Mouse (Mus musculus) midbrain, embryonic 10.5 days (tissue): ENCODE data around the gene Fam213b. TPM values are rescaled to one million over a fixed set of nuclear protein-coding genes. Genes with fewer than 3 reads are reported as not detected.

Experiments used
- DNase-seq: peaks from one replicate; pipeline ENCODE4 v3.0.0-alpha.2; 2017; ENCODE audit warnings: low spot score
- H3K27ac ChIP-seq: fragments of 300-500 bp; sonication (generic); replicated peaks from 2 replicates; pipeline ENCODE4 v1.5.1; 2016; ENCODE audit warnings: mild to moderate bottlenecking
- H3K27me3 ChIP-seq: fragments of 300-500 bp; sonication (generic); 2 replicates; pipeline ENCODE4 v1.6.1; 2016; ENCODE audit warnings: low read depth, mild to moderate bottlenecking; ENCODE audit not compliant: poor library complexity, severe bottlenecking
- H3K36me3 ChIP-seq: fragments of 300-500 bp; sonication (generic); 2 replicates; pipeline ENCODE4 v1.6.1; 2016; ENCODE audit warnings: mild to moderate bottlenecking, moderate library complexity
- H3K4me1 ChIP-seq: fragments of 300-500 bp; sonication (generic); 2 replicates; pipeline ENCODE4 v1.6.1; 2016
- H3K4me3 ChIP-seq: fragments of 300-500 bp; sonication (generic); 2 replicates; pipeline ENCODE4 v1.5.1; 2016; ENCODE audit warnings: mild to moderate bottlenecking, moderate library complexity
- H3K9me3 ChIP-seq: fragments of 300-500 bp; sonication (generic); replicated peaks from 2 replicates; pipeline ENCODE4 v1.6.1; 2016; ENCODE audit warnings: mild to moderate bottlenecking
- WGBS: fragments of 180-500 bp; shearing (Covaris S2); methylation state at CpG from one replicate; pipeline ENCODE4 v1.1.7; 2016; 5-methylcytosine and 5-hydroxymethylcytosine counted together
- polyA plus RNA-seq: library from polyadenylated mRNA; unstranded; fragments of >200 nt; fragmentation: Nextera tagmentation; extraction: Ambion mirVana; gene quantifications from 2 replicates; pipeline ENCODE4 v1.2.1, GENCODE M21; 2016

The Fam213b gene
- polyA plus RNA-seq: 45.9 and 46.8 TPM in 2 replicates

- peaks cover 44% of the 10 kb centered on the region for H3K4me1 ChIP-seq
- peaks cover 17% of the 10 kb centered on the region; the same call in 1 of the 2 replicates for H3K36me3 ChIP-seq
- H3K9me3 ChIP-seq: peaks cover 7% of the 10 kb centered on the region; the same call in 1 of the 2 replicates
- WGBS: 3% methylated on average over 43 of the region's 43 CpGs
- peak within 1 kb of the TSS; percentile 72 for H3K4me3 ChIP-seq
- peak within 1 kb of the TSS; percentile 84 for H3K27ac ChIP-seq
- peaks cover 23% of the 10 kb centered on the region for H3K27me3 ChIP-seq
- DNase-seq: peak; percentile 92
Observed at GRCm38 (mm10) chr4:154898506-154899446, at the start of gene Fam213b. Gene Fam213b (minus strand): TSS chr4:154899135.

- Histone ChIP-seq H3K4me3 (peak overlapping the region; percentile 39), H3K27ac (peak overlapping the region; percentile 92), H3K4me1 (peaks cover 92% of the 10 kb centered on the region), H3K36me3 (no peaks in the 10 kb centered on the region), H3K9me3 (no peaks in the 10 kb centered on the region), H3K27me3 (peaks cover 47% of the 10 kb centered on the region)
- DNase-seq: peak; percentile 81
- 42% methylated on average over 14 of the region's 14 CpGs for WGBS
Observed at GRCm38 (mm10) chr4:154948066-154948939, 49.4 kb upstream of the Fam213b start.

GRCm38 (mm10) chr4:154946319-154946718 is 47.4 kb upstream of the Fam213b start:
- 0 out of 2 replicates have a peak, but pooled peaks cover 7% of the 10 kb centered on the region for H3K9me3 ChIP-seq
- H3K4me1 ChIP-seq: peaks cover 72% of the 10 kb centered on the region
- H3K4me3 ChIP-seq: peak overlapping the region; percentile 51
- H3K27me3 ChIP-seq: peaks cover 27% of the 10 kb centered on the region
- WGBS: 3% methylated on average over 8 of the region's 8 CpGs
- no peaks in the 10 kb centered on the region for H3K36me3 ChIP-seq
- peak overlapping the region; percentile 84 for H3K27ac ChIP-seq
- DNase-seq: peak; percentile 89

GRCm38 (mm10) chr4:154944121-154944590 is 45.2 kb upstream of the Fam213b start:
- WGBS: 30% methylated on average over 2 of the region's 2 CpGs
- Histone ChIP-seq H3K27ac (peak overlapping the region; percentile 61), H3K36me3 (no peaks in the 10 kb centered on the region), H3K27me3 (peaks cover 6% of the 10 kb centered on the region; the same call in 1 of the 2 replicates), H3K4me3 (peak overlapping the region; percentile 28; the same call in 1 of the 2 replicates), H3K4me1 (peaks cover 50% of the 10 kb centered on the region), H3K9me3 (0 out of 2 replicates have a peak, but pooled peaks cover 7% of the 10 kb centered on the region)
- peak; percentile 78 for DNase-seq

GRCm38 (mm10) chr4:154943323-154944039 is 44.5 kb upstream of the Fam213b start:
- Histone ChIP-seq H3K27ac (peak overlapping the region; percentile 61), H3K4me1 (peaks cover 44% of the 10 kb centered on the region), H3K27me3 (no peaks in the 10 kb centered on the region), H3K4me3 (peak overlapping the region; percentile 28; the same call in 1 of the 2 replicates), H3K36me3 (no peaks in the 10 kb centered on the region), H3K9me3 (0 out of 2 replicates have a peak, but pooled peaks cover 7% of the 10 kb centered on the region)
- 91% methylated on average over 6 of the region's 6 CpGs for WGBS
- DNase-seq: no peak

GRCm38 (mm10) chr4:154942632-154943322 is 43.8 kb upstream of the Fam213b start:
- 0 out of 2 replicates have a peak, but pooled peaks cover 7% of the 10 kb centered on the region for H3K9me3 ChIP-seq
- no peak overlapping the region for H3K4me3 ChIP-seq
- no peaks in the 10 kb centered on the region for H3K36me3 ChIP-seq
- 89% methylated on average over 10 of the region's 10 CpGs for WGBS
- H3K4me1 ChIP-seq: peaks cover 38% of the 10 kb centered on the region
- H3K27ac ChIP-seq: no peak overlapping the region
- no peak for DNase-seq
- H3K27me3 ChIP-seq: no peaks in the 10 kb centered on the region

- Histone ChIP-seq H3K27me3 (no peaks in the 10 kb centered on the region), H3K4me3 (no peak overlapping the region)
- 96% methylated on average over 5 of the region's 5 CpGs for WGBS
Observed at GRCm38 (mm10) chr4:154941831-154942230, 42.9 kb upstream of the Fam213b start.

GRCm38 (mm10) chr4:154940156-154940555 is 41.2 kb upstream of the Fam213b start:
- WGBS: 84% methylated on average over 2 of the region's 2 CpGs
- no peaks in the 10 kb centered on the region for H3K36me3 ChIP-seq
- no peak for DNase-seq

More at GRCm38 (mm10) chr4:154941831-154942230, 42.9 kb upstream of the Fam213b start:
- Histone ChIP-seq H3K36me3 (no peaks in the 10 kb centered on the region), H3K4me1 (peaks cover 32% of the 10 kb centered on the region), H3K9me3 (0 out of 2 replicates have a peak, but pooled peaks cover 7% of the 10 kb centered on the region), H3K27ac (no peak overlapping the region)
- DNase-seq: no peak

GRCm38 (mm10) chr4:154937746-154938145 is 38.8 kb upstream of the Fam213b start:
- no peaks in the 10 kb centered on the region for H3K27me3 ChIP-seq
- H3K4me3 ChIP-seq: no peak overlapping the region
- peaks cover 20% of the 10 kb centered on the region for H3K4me1 ChIP-seq
- H3K36me3 ChIP-seq: no peaks in the 10 kb centered on the region
- no peak for DNase-seq
- 74% methylated on average over 1 of the region's 1 CpGs for WGBS
- H3K9me3 ChIP-seq: 0 out of 2 replicates have a peak, but pooled peaks cover 7% of the 10 kb centered on the region
- H3K27ac ChIP-seq: no peak overlapping the region

More at GRCm38 (mm10) chr4:154940156-154940555, 41.2 kb upstream of the Fam213b start:
- Histone ChIP-seq H3K27ac (no peak overlapping the region), H3K4me3 (no peak overlapping the region), H3K4me1 (peaks cover 26% of the 10 kb centered on the region), H3K27me3 (no peaks in the 10 kb centered on the region), H3K9me3 (0 out of 2 replicates have a peak, but pooled peaks cover 7% of the 10 kb centered on the region)

- 57% methylated on average over 8 of the region's 8 CpGs for WGBS
- Histone ChIP-seq H3K36me3 (no peaks in the 10 kb centered on the region), H3K4me3 (no peak overlapping the region), H3K9me3 (no peaks in the 10 kb centered on the region), H3K27ac (peak overlapping the region; percentile 38), H3K27me3 (0 out of 2 replicates have a peak, but pooled peaks cover 4% of the 10 kb centered on the region), H3K4me1 (peaks cover 20% of the 10 kb centered on the region)
- no peak for DNase-seq
Observed at GRCm38 (mm10) chr4:154936542-154937255, 37.8 kb upstream of the Fam213b start.
